Mouse (Mus musculus) intestine, embryonic 14.5 days (tissue): ENCODE measurements around the gene Pgs1. TPM values are rescaled to one million over a fixed set of nuclear protein-coding genes. Genes with fewer than 3 reads are reported as not detected.

ENCODE experiments used
- ATAC-seq: fragments of 200-750 bp; cut with Nextera tagmentation; replicated peaks from 2 replicates; pipeline ENCODE4 v1.8.0; 2017; ENCODE audit warnings: low read depth, moderate number of reproducible peaks, moderate TSS enrichment, moderate library complexity; ENCODE audit not compliant: low FRiP score, low TSS enrichment
- DNase-seq: peaks from one replicate; pipeline ENCODE4 v3.0.0-alpha.2; 2018; ENCODE audit warnings: low spot score
- H3K27ac ChIP-seq: fragments of 300-500 bp; sonication (generic); 2 replicates; pipeline ENCODE4 v1.5.1; 2014; ENCODE audit warnings: low read depth, mild to moderate bottlenecking, control low read depth
- H3K27me3 ChIP-seq: fragments of 300-500 bp; sonication (generic); replicated peaks from 2 replicates; pipeline ENCODE4 v1.6.1; 2014; ENCODE audit warnings: low read length, control low read depth; ENCODE audit not compliant: control insufficient read depth, insufficient read depth
- H3K36me3 ChIP-seq: fragments of 300-500 bp; sonication (generic); 2 replicates; pipeline ENCODE4 v1.6.1; 2014; ENCODE audit warnings: low read length, control low read depth; ENCODE audit not compliant: control insufficient read depth, insufficient read depth
- H3K4me1 ChIP-seq: fragments of 300-500 bp; sonication (generic); replicated peaks from 2 replicates; pipeline ENCODE4 v1.6.1; 2014; ENCODE audit warnings: low read length, control low read depth, mixed read lengths; ENCODE audit not compliant: control insufficient read depth, insufficient read depth
- H3K4me2 ChIP-seq: fragments of 300-500 bp; sonication (generic); 2 replicates; pipeline ENCODE4 v1.6.1; 2014; ENCODE audit warnings: low read length
- H3K4me3 ChIP-seq: fragments of 300-500 bp; sonication (generic); 2 replicates; pipeline ENCODE4 v1.5.1; 2014; ENCODE audit warnings: low read depth, low read length, control low read depth, mixed read lengths
- H3K9ac ChIP-seq: fragments of 300-500 bp; sonication (generic); 2 replicates; pipeline ENCODE4 v1.6.1; 2014; ENCODE audit warnings: mild to moderate bottlenecking, low read length
- H3K9me3 ChIP-seq: fragments of 300-500 bp; sonication (generic); 2 replicates; pipeline ENCODE4 v1.6.1; 2016; ENCODE audit warnings: low read length, control low read depth; ENCODE audit not compliant: control insufficient read depth
- WGBS: fragments of 180-500 bp; shearing (Covaris S2); extraction: QIAGEN DNeasy Blood & Tissue Kit; methylation state at CpG from one replicate; pipeline ENCODE4 v1.1.7; 2014; 5-methylcytosine and 5-hydroxymethylcytosine counted together
- polyA plus RNA-seq: library from polyadenylated mRNA; unstranded; fragments of >200 nt; fragmentation: Nextera tagmentation; extraction: Ambion mirVana; gene quantifications from 2 replicates; pipeline ENCODE4 v1.2.1, GENCODE M21; 2014

Gene Pgs1
- polyA plus RNA-seq, 1 experiment from 2014 or later, result 31.6 TPM

- WGBS, result 65% methylated on average over 6 of the region's 6 CpGs
These were observed 13.3 kb downstream of the Pgs1 start for GRCm38 (mm10) chr11:117999260-117999934.

GRCm38 (mm10) chr11:118000083-118000482 is 14.0 kb downstream of the Pgs1 start:
- DNase-seq (no peak), ATAC-seq (no peak)
- Histone ChIP-seq H3K27me3 (no peaks in the 10 kb centered on the region), H3K4me3 (no peak overlapping the region), H3K4me2 (no peak overlapping the region), H3K9me3 (no peaks in the 10 kb centered on the region), H3K4me1 (peaks cover 9% of the 10 kb centered on the region), H3K36me3 (peaks cover 56% of the 10 kb centered on the region), H3K27ac (no peak overlapping the region), H3K9ac (no peak overlapping the region)
- WGBS, result 61% methylated on average over 1 of the region's 1 CpGs

More at GRCm38 (mm10) chr11:117999260-117999934, 13.3 kb downstream of the Pgs1 start:
- Histone ChIP-seq H3K27ac (no peak overlapping the region), H3K9me3 (no peaks in the 10 kb centered on the region), H3K4me2 (no peak overlapping the region), H3K36me3 (peaks cover 49% of the 10 kb centered on the region), H3K4me3 (no peak overlapping the region), H3K27me3 (no peaks in the 10 kb centered on the region), H3K9ac (no peak overlapping the region), H3K4me1 (peaks cover 16% of the 10 kb centered on the region)
- ATAC-seq, result no peak
- no peak for DNase-seq

- no peaks in the 10 kb centered on the region for H3K9me3 ChIP-seq
- no peaks in the 10 kb centered on the region for H3K27me3 ChIP-seq
- no peak overlapping the region for H3K4me3 ChIP-seq
- 90% methylated on average over 7 of the region's 7 CpGs for WGBS
- DNase-seq, result no peak
- H3K36me3 ChIP-seq, result peaks cover 62% of the 10 kb centered on the region
- ATAC-seq, result no peak
- H3K27ac ChIP-seq, result no peak overlapping the region
- no peak overlapping the region for H3K4me2 ChIP-seq
- no peak overlapping the region for H3K9ac ChIP-seq
- H3K4me1 ChIP-seq, result peaks cover 4% of the 10 kb centered on the region; the same call in 1 of the 2 replicates
These were observed 14.6 kb downstream of the Pgs1 start for GRCm38 (mm10) chr11:118000565-118001215.

GRCm38 (mm10) chr11:118003176-118003575 is 17.1 kb downstream of the Pgs1 start:
- ATAC-seq (no peak), DNase-seq (no peak)
- Histone ChIP-seq H3K4me3 (no peak overlapping the region), H3K4me1 (peaks cover 11% of the 10 kb centered on the region), H3K4me2 (no peak overlapping the region), H3K27me3 (no peaks in the 10 kb centered on the region), H3K27ac (no peak overlapping the region), H3K36me3 (peaks cover 70% of the 10 kb centered on the region), H3K9ac (no peak overlapping the region), H3K9me3 (no peaks in the 10 kb centered on the region)
- 93% methylated on average over 14 of the region's 14 CpGs for WGBS

- ATAC-seq (no peak), DNase-seq (no peak)
- no peaks in the 10 kb centered on the region for H3K9me3 ChIP-seq
- 68% methylated on average over 5 of the region's 5 CpGs for WGBS
- no peak overlapping the region for H3K27ac ChIP-seq
- H3K4me2 ChIP-seq, result no peak overlapping the region
- peaks cover 70% of the 10 kb centered on the region for H3K36me3 ChIP-seq
- no peak overlapping the region for H3K9ac ChIP-seq
- H3K27me3 ChIP-seq, result no peaks in the 10 kb centered on the region
- no peak overlapping the region for H3K4me3 ChIP-seq
- peaks cover 12% of the 10 kb centered on the region for H3K4me1 ChIP-seq
These were observed 17.6 kb downstream of the Pgs1 start for GRCm38 (mm10) chr11:118003718-118004117.

GRCm38 (mm10) chr11:118004217-118004616 is 18.1 kb downstream of the Pgs1 start:
- 85% methylated on average over 5 of the region's 5 CpGs for WGBS
- no peaks in the 10 kb centered on the region for H3K27me3 ChIP-seq
- H3K27ac ChIP-seq, result no peak overlapping the region
- peaks cover 17% of the 10 kb centered on the region for H3K4me1 ChIP-seq
- DNase-seq (no peak), ATAC-seq (no peak)
- H3K36me3 ChIP-seq, result peaks cover 70% of the 10 kb centered on the region
- H3K9ac ChIP-seq, result no peak overlapping the region
- H3K4me3 ChIP-seq, result no peak overlapping the region
- H3K9me3 ChIP-seq, result no peaks in the 10 kb centered on the region
- no peak overlapping the region for H3K4me2 ChIP-seq

- peak; percentile 50; the same call in 1 of the 2 replicates for ATAC-seq
- 58% methylated on average over 8 of the region's 8 CpGs for WGBS
These were observed 21.5 kb downstream of the Pgs1 start for GRCm38 (mm10) chr11:118007460-118008143.

GRCm38 (mm10) chr11:118008144-118008805 is 22.2 kb downstream of the Pgs1 start:
- peaks cover 20% of the 10 kb centered on the region for H3K4me1 ChIP-seq
- WGBS, result 68% methylated on average over 5 of the region's 5 CpGs
- H3K9me3 ChIP-seq, result no peaks in the 10 kb centered on the region
- H3K4me2 ChIP-seq, result no peak overlapping the region
- ATAC-seq (no peak), DNase-seq (no peak)
- H3K9ac ChIP-seq, result 0 out of 2 replicates have a peak overlapping the region, but pooled peaks have one; percentile 17
- H3K36me3 ChIP-seq, result peaks cover 42% of the 10 kb centered on the region
- H3K27me3 ChIP-seq, result no peaks in the 10 kb centered on the region
- no peak overlapping the region for H3K27ac ChIP-seq
- H3K4me3 ChIP-seq, result no peak overlapping the region

More at GRCm38 (mm10) chr11:118007460-118008143, 21.5 kb downstream of the Pgs1 start:
- Histone ChIP-seq H3K4me1 (peaks cover 20% of the 10 kb centered on the region), H3K27me3 (no peaks in the 10 kb centered on the region), H3K9ac (no peak overlapping the region), H3K4me2 (no peak overlapping the region), H3K27ac (no peak overlapping the region), H3K9me3 (no peaks in the 10 kb centered on the region), H3K36me3 (peaks cover 47% of the 10 kb centered on the region), H3K4me3 (no peak overlapping the region)
- peak; percentile 63 for DNase-seq
